Mouse (Mus musculus) midbrain, embryonic 14.5 days (tissue): Measurements from ENCODE around the gene Gnao1. TPM values are rescaled to one million over a fixed set of nuclear protein-coding genes. Genes with fewer than 3 reads are reported as not detected.

Experiments used
- ATAC-seq: fragments of 200-750 bp; cut with Nextera tagmentation; 2 replicates; pipeline ENCODE4 v1.8.0; 2017; ENCODE audit warnings: moderate number of reproducible peaks, moderate library complexity; ENCODE audit not compliant: low FRiP score, low TSS enrichment
- DNase-seq: peaks from one replicate; pipeline ENCODE4 v3.0.0-alpha.2; 2015
- H3K27ac ChIP-seq: fragments of 300-500 bp; sonication (generic); replicated peaks from 2 replicates; pipeline ENCODE4 v1.5.1; 2014; ENCODE audit warnings: mild to moderate bottlenecking, low read depth, low read length, moderate library complexity
- H3K27me3 ChIP-seq: fragments of 300-500 bp; sonication (generic); 2 replicates; pipeline ENCODE4 v1.6.1; 2014; ENCODE audit warnings: low read length, control low read depth, mixed read lengths; ENCODE audit not compliant: control insufficient read depth, insufficient read depth
- H3K36me3 ChIP-seq: fragments of 300-500 bp; sonication (generic); 2 replicates; pipeline ENCODE4 v1.6.1; 2014; ENCODE audit warnings: low read length, control low read depth; ENCODE audit not compliant: control insufficient read depth, insufficient read depth
- H3K4me1 ChIP-seq: fragments of 300-500 bp; sonication (generic); 2 replicates; pipeline ENCODE4 v1.6.1; 2014; ENCODE audit warnings: mild to moderate bottlenecking, antibody characterized with exemption, low read length, control low read depth; ENCODE audit not compliant: control insufficient read depth, insufficient read depth
- H3K4me2 ChIP-seq: fragments of 300-500 bp; sonication (generic); 2 replicates; pipeline ENCODE4 v1.6.1; 2014; ENCODE audit warnings: mild to moderate bottlenecking, low read length, moderate library complexity
- H3K4me3 ChIP-seq: fragments of 300-500 bp; sonication (generic); replicated peaks from 2 replicates; pipeline ENCODE4 v1.5.1; 2014; ENCODE audit warnings: low read depth, low read length
- H3K9ac ChIP-seq: fragments of 300-500 bp; sonication (generic); replicated peaks from 2 replicates; pipeline ENCODE4 v1.6.1; 2014; ENCODE audit warnings: mild to moderate bottlenecking, low read length, moderate library complexity
- H3K9me3 ChIP-seq: fragments of 300-500 bp; sonication (generic); 2 replicates; pipeline ENCODE4 v1.6.1; 2016; ENCODE audit warnings: low read length, control low read depth, mixed read lengths; ENCODE audit not compliant: control insufficient read depth
- WGBS: fragments of 180-500 bp; shearing (Covaris S2); extraction: QIAGEN DNeasy Blood & Tissue Kit; methylation state at CpG from one replicate; pipeline ENCODE4 v1.1.7; 2014; 5-methylcytosine and 5-hydroxymethylcytosine counted together
- polyA plus RNA-seq: library from polyadenylated mRNA; unstranded; fragments of >200 nt; fragmentation: Nextera tagmentation; extraction: Ambion mirVana; gene quantifications from 2 replicates; pipeline ENCODE4 v1.2.1, GENCODE M21; 2014

Gnao1 gene
- polyA plus RNA-seq, 1 experiment from 2014 or later: 179 TPM

DNA sequence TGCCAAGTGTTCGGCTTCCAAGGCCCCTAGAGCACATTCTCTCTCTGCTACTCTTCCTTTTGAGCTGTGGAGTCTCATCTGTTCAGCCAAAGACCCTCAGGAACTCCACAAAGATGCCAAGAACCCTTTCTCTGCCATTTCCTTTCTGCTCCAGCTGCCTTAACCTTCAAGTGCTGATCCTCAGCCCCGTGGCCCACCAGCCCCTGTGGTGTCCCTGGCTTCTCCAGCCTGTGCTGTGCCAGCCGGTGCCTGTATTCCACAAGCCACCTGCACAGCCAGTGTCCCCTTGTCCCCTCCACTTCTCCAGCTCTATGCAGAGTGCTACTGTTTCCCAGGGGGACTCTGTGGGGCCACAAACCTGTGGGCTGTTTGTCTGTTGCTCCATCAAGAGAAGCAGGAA is 83.8 kb downstream of the Gnao1 start:
- Histone ChIP-seq H3K36me3 (peaks cover 23% of the 10 kb centered on the region), H3K9ac (no peak overlapping the region), H3K4me2 (no peak overlapping the region), H3K4me1 (peaks cover 10% of the 10 kb centered on the region), H3K9me3 (no peaks in the 10 kb centered on the region), H3K27me3 (no peaks in the 10 kb centered on the region), H3K4me3 (no peak overlapping the region), H3K27ac (no peak overlapping the region)
- DNase-seq: no peak
- no peak for ATAC-seq
- WGBS: 84% methylated on average over 3 of the region's 3 CpGs

DNA sequence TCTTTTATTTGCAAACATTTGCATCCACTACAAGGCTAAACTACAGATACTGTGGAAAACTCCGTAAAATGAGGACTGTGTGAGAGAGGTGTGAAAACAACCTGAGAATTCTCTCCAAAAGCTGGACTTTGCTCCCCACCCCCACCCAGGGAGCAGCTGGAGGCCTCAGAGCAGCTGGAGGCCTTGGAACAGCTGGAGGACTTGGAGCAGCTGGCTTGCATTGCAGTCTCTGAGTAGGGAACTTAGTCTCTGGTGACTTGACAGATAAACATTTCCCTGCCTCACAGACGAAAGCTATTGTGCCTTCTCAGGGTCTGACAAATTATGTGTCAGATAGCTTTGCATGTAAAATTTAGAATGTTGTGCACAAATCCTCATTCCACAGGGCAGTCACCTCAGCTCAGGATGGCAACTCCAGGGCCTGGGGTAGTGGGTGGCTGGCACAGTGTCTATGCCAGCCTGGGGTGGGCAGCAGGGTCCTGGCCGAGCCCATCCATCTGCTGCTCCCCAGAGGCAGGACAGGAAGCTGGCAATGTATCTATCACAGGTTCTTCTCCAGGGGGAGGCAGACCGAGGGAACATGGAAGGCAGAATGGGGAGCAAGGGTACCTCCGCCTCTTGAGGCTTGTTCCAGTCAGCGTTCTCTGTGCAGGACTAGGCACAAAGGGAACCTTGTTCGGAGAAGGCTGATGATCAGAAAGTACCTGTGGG is 87.2 kb downstream of the Gnao1 start:
- no peaks in the 10 kb centered on the region for H3K9me3 ChIP-seq
- H3K27me3 ChIP-seq: no peaks in the 10 kb centered on the region
- H3K4me3 ChIP-seq: no peak overlapping the region
- no peak overlapping the region for H3K4me2 ChIP-seq
- DNase-seq: no peak
- 85% methylated on average over 7 of the region's 7 CpGs for WGBS
- no peaks in the 10 kb centered on the region for H3K4me1 ChIP-seq
- H3K36me3 ChIP-seq: peaks cover 27% of the 10 kb centered on the region
- H3K9ac ChIP-seq: no peak overlapping the region
- ATAC-seq: no peak
- H3K27ac ChIP-seq: no peak overlapping the region

DNA sequence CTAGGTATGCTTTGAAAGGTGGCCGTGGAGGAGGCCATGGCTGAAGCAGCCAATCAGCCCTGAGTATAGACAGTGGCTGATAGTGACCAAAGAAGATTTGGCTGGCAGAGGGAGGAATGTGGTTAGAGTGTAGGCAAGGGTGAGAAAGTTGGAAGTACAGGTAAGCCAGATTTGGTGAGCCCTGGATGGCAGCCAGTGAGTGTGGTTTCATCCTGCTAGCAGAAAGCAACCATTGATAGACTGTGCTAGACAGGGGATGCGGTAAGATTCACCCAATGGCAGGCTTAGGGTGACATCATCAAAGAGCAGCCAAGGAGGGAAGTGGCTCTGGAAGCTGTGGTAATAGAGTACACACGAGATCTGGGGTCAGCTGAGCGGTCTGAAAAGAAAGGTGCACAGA is 88.8 kb downstream of the Gnao1 start:
- WGBS: 85% methylated on average over 4 of the region's 4 CpGs
- H3K9ac ChIP-seq: no peak overlapping the region
- no peak for ATAC-seq
- H3K4me3 ChIP-seq: no peak overlapping the region
- peaks cover 33% of the 10 kb centered on the region for H3K36me3 ChIP-seq
- no peak overlapping the region for H3K4me2 ChIP-seq
- DNase-seq: no peak
- no peaks in the 10 kb centered on the region for H3K27me3 ChIP-seq
- no peak overlapping the region for H3K27ac ChIP-seq
- no peaks in the 10 kb centered on the region for H3K4me1 ChIP-seq
- no peaks in the 10 kb centered on the region for H3K9me3 ChIP-seq

DNA sequence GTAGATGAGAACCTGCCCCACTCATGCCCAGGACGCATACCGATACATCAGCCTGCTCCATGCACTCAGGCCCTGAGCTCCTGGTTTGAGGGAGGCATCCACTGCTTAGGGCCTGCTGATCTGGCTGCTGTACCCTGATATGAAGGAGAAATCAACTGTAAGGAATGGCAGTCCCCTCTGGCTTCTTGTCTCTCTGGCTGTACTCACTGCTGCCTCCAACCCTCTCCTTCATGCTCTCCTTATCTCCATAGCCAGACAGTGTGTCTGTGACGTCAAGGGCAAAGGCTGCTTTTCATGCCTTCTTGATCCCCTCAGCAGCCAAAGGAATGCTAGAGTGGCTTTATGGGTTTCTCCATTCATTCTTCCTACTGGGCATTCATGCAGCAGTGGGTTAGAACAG is 92.3 kb downstream of the Gnao1 start:
- H3K4me3 ChIP-seq: no peak overlapping the region
- H3K9ac ChIP-seq: no peak overlapping the region
- no peaks in the 10 kb centered on the region for H3K9me3 ChIP-seq
- H3K4me2 ChIP-seq: no peak overlapping the region
- 67% methylated on average over 3 of the region's 3 CpGs for WGBS
- H3K36me3 ChIP-seq: peaks cover 23% of the 10 kb centered on the region
- DNase-seq (no peak), ATAC-seq (no peak)
- H3K27me3 ChIP-seq: no peaks in the 10 kb centered on the region
- H3K27ac ChIP-seq: no peak overlapping the region
- H3K4me1 ChIP-seq: peaks cover 2% of the 10 kb centered on the region

DNA sequence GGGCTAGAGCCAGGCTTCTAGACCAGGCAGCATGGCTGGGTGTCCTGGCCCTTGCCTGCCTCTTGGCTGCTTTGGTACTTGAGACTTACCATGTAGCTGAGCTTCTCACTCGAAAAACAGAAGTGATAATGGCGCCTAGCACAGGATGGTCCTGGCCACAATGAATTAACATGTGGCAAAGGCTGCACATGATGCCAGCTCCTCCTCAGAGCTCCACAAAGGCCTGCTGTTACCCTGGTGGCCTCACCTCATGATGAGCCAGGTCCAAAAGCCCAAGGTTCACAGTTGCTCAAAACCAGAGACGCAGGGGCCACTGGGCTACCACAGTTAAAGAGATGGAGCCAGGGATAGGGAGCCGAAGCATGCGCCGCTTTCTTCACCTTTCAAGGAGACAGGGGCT is 97.2 kb downstream of the Gnao1 start:
- no peak for ATAC-seq

DNA sequence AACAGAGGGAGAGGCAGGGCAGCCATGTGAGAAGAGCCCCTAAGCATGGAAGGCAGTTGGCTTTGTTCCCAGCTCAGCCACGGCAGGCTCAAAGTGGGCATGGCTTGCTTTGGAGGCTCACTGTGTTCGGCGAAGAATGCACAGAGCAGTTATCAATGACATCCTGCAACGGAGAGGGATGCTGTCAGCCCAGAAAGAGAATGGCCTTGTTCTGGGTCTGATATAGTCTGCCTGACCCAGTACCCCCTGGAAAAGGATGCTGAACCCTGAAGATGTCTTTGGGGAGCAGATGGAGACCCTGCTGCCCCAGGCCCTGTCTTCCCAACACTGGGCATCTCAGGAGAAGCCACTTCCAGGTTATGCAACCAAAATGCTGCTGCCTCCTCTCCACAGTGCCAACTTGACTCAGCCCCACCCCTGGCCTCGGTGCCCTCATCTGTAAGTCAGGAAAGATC is 98.2 kb downstream of the Gnao1 start:
- Histone ChIP-seq H3K27me3 (no peaks in the 10 kb centered on the region), H3K27ac (peak overlapping the region; percentile 78), H3K9me3 (no peaks in the 10 kb centered on the region), H3K36me3 (peaks cover 9% of the 10 kb centered on the region; the same call in 1 of the 2 replicates), H3K4me1 (peaks cover 42% of the 10 kb centered on the region), H3K4me2 (no peak overlapping the region), H3K9ac (peak overlapping the region; percentile 27; the same call in 1 of the 2 replicates), H3K4me3 (no peak overlapping the region)
- ATAC-seq: peak; percentile 54; the same call in 1 of the 2 replicates
- WGBS: 22% methylated on average over 5 of the region's 5 CpGs
- peak; percentile 82 for DNase-seq

More for the DNA sequence above, 97.2 kb downstream of the Gnao1 start:
- H3K4me3 ChIP-seq: no peak overlapping the region
- peaks cover 34% of the 10 kb centered on the region for H3K4me1 ChIP-seq
- no peaks in the 10 kb centered on the region for H3K27me3 ChIP-seq
- H3K4me2 ChIP-seq: no peak overlapping the region
- H3K9me3 ChIP-seq: no peaks in the 10 kb centered on the region
- 94% methylated on average over 6 of the region's 6 CpGs for WGBS
- H3K9ac ChIP-seq: no peak overlapping the region
- peaks cover 10% of the 10 kb centered on the region; the same call in 1 of the 2 replicates for H3K36me3 ChIP-seq
- no peak for DNase-seq
- peak overlapping the region; percentile 78 for H3K27ac ChIP-seq

DNA sequence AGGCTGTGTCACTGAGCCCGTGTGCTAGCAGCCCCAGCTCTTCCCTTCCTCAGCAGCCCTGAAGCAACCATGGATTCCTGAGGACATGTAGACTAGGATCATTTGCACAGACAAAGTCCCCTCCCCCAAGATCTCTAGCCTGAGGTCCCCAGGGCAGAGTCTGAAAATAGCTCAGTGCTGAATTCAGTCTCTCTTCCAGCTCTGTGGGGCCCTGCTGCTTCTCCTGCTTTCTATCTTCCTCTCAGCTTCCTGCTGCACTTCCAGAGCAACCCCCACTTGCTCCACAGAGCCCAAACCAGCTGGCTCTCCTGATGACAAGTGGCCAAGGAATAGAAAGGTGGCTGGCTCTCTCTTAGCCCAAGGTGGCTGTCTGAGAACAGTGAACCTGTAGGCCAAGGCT is 98.8 kb downstream of the Gnao1 start:
- ATAC-seq: no peak
- Histone ChIP-seq H3K27ac (peak overlapping the region; percentile 78), H3K36me3 (0 out of 2 replicates have a peak, but pooled peaks cover 4% of the 10 kb centered on the region), H3K4me1 (peaks cover 42% of the 10 kb centered on the region), H3K9me3 (no peaks in the 10 kb centered on the region), H3K4me3 (no peak overlapping the region), H3K9ac (peak overlapping the region; percentile 27; the same call in 1 of the 2 replicates), H3K27me3 (no peaks in the 10 kb centered on the region), H3K4me2 (no peak overlapping the region)
- DNase-seq: peak; percentile 60
- 0% methylated on average over 1 of the region's 1 CpGs for WGBS

DNA sequence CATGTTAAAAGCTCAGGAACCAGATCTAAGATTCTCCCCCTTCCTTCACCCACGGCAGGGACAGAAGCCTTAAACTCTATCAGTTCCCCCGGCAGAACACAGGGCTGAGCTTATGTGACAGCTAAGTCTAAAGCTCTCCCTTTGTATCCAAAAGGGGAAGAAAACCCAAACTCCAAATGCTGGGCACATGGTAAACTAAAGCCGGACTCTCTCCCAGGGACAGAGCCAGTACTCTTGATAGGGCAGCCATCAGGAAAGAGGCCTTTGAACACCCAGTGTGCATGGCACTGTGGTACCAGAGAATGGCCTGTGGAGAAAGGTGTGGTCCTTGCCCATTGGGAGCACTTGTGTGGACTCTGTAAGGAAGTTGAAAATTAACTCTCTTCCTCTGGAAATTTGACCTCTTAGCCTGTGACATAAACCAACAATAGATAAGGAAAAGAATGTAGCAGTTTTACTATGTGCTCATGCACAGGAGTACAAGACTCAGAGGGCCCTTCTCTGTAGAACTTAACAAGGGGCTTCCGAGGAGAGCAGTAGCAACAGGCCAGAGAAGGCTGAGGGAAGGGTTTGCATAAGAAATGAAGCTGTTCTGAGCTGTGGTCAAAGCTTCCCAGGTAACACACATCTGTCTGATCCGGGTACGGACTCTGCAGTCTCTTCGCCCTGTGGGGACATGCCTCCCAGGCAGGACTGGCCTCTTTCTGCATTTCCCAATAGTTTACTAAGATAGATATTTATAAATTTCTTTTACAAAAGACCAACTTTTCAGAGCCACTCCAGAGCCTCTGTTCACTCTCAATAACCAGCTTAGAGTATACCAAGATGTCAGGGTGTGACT is 102.2 kb downstream of the Gnao1 start:
- no peaks in the 10 kb centered on the region for H3K9me3 ChIP-seq
- DNase-seq (no peak), ATAC-seq (no peak)
- no peak overlapping the region for H3K4me3 ChIP-seq
- H3K27me3 ChIP-seq: no peaks in the 10 kb centered on the region
- H3K4me2 ChIP-seq: no peak overlapping the region
- H3K4me1 ChIP-seq: peaks cover 51% of the 10 kb centered on the region
- H3K9ac ChIP-seq: no peak overlapping the region
- 0 out of 2 replicates have a peak, but pooled peaks cover 3% of the 10 kb centered on the region for H3K36me3 ChIP-seq
- 65% methylated on average over 7 of the region's 7 CpGs for WGBS
- no peak overlapping the region; the same call in 1 of the 2 replicates for H3K27ac ChIP-seq
